Mouse (Mus musculus): ENCODE measurements around the gene Ppm1m.
"Not testable (repeated sequence)": the region's sequence is repeated elsewhere in the genome, so short reads cannot be mapped to it uniquely, and the experiment has no call there.

The Ppm1m gene

GRCm38 (mm10) chr9:106192024-106192423 lies 7.5 kb downstream of the Ppm1m start:
- no peak for DNase-seq (ENCODE audit: low spot score)

- DNase-seq (ENCODE audit: low spot score) = no peak
Observed at GRCm38 (mm10) chr9:106191355-106191754, 8.2 kb downstream of the Ppm1m start.

GRCm38 (mm10) chr9:106183996-106184395 lies 15.6 kb downstream of the Ppm1m start:
- DNase-seq (ENCODE audit: low spot score) = no peak

GRCm38 (mm10) chr9:106182146-106182545 lies 17.4 kb downstream of the Ppm1m start:
- DNase-seq (ENCODE audit: low spot score) = no peak

GRCm38 (mm10) chr9:106179964-106180363 lies 19.6 kb downstream of the Ppm1m start:
- no peak for DNase-seq (ENCODE audit: low spot score)

GRCm38 (mm10) chr9:106179454-106179853 lies 20.1 kb downstream of the Ppm1m start:
- DNase-seq (ENCODE audit: low spot score) = no peak

- no peak for DNase-seq (ENCODE audit: low spot score)
Observed at GRCm38 (mm10) chr9:106177799-106178198, 21.7 kb downstream of the Ppm1m start.

GRCm38 (mm10) chr9:106176769-106177168 lies 22.8 kb downstream of the Ppm1m start:
- no peak for DNase-seq (ENCODE audit: low spot score)

GRCm38 (mm10) chr9:106175552-106176200 lies 23.9 kb downstream of the Ppm1m start:
- no peak for DNase-seq (ENCODE audit: low spot score)

- no peak for DNase-seq (ENCODE audit: low spot score)
Observed at GRCm38 (mm10) chr9:106173363-106173762, 26.2 kb downstream of the Ppm1m start.

- no peak for DNase-seq (ENCODE audit: low spot score)
Observed at GRCm38 (mm10) chr9:106172527-106172926, 27.0 kb downstream of the Ppm1m start.

GRCm38 (mm10) chr9:106171346-106172158 lies 28.0 kb downstream of the Ppm1m start:
- DNase-seq (ENCODE audit: low spot score) = peak; percentile 68

GRCm38 (mm10) chr9:106170556-106171345 lies 28.8 kb downstream of the Ppm1m start, which contains the start of gene Wdr82:
Gene Wdr82, plus strand, starts transcription at chr9:106170928.
- peak; percentile 93 for DNase-seq (ENCODE audit: low spot score)

GRCm38 (mm10) chr9:106169917-106170316 lies 29.6 kb downstream of the Ppm1m start:
- no peak for DNase-seq (ENCODE audit: low spot score)

GRCm38 (mm10) chr9:106169006-106169405 lies 30.5 kb downstream of the Ppm1m start:
- DNase-seq (ENCODE audit: low spot score) = not testable (repeated sequence)

- DNase-seq (ENCODE audit: low spot score) = no peak
Observed at GRCm38 (mm10) chr9:106167703-106168102, 31.8 kb downstream of the Ppm1m start.

GRCm38 (mm10) chr9:106167241-106167640 lies 32.3 kb downstream of the Ppm1m start:
- DNase-seq (ENCODE audit: low spot score) = no peak

- no peak for DNase-seq (ENCODE audit: low spot score)
Observed at GRCm38 (mm10) chr9:106166709-106167108, 32.8 kb downstream of the Ppm1m start.

- DNase-seq (ENCODE audit: low spot score) = no peak
Observed at GRCm38 (mm10) chr9:106160426-106160825, 39.1 kb downstream of the Ppm1m start.

- DNase-seq (ENCODE audit: low spot score) = peak; percentile 95
Observed at GRCm38 (mm10) chr9:106159784-106160301, 39.7 kb downstream of the Ppm1m start.

- DNase-seq (ENCODE audit: low spot score) = no peak
Observed at GRCm38 (mm10) chr9:106159237-106159636, 40.3 kb downstream of the Ppm1m start.

- DNase-seq (ENCODE audit: low spot score) = no peak
Observed at GRCm38 (mm10) chr9:106158037-106158491, 41.5 kb downstream of the Ppm1m start, which contains the start of gene Glyctk. Gene Glyctk, minus strand, starts transcription at chr9:106158138.

Data from embryo, embryonic 10.5 days (tissue).